Mouse (Mus musculus): ENCODE data around the gene Olfr1511.
"Not testable (repeated sequence)": the region's sequence is repeated elsewhere in the genome, so short reads cannot be mapped to it uniquely, and the experiment has no call there.

Olfr1511 gene

DNA sequence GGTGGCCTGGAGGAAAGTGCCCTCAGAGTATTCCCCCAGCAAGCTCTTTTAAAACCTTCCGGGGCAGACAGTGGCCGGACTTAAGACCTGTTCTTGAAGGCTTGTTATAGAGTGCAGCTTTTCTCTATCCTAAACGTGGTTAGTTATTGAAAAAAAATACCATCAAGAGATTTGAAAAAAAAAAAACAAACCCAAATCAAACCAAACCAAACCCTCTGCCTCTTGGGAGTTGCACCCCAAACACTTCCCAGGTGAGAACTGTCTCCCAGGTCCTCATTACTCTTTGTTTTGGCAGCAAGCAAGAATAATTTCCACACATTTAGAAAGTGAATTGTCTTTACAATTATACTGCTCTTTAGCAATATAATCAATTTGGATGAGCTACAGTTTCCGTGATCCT is at the start of gene Olfr1511:
Olfr1511 (minus strand) TSS at position 101 of the 400 bp plus-strand sequence.
- DNase-seq: no peak

- no peak for DNase-seq
Measured at GRCm38 (mm10) chr14:52442690-52443089, 45.5 kb upstream of the Olfr1511 start, which contains the start of gene Olfr1509. TSS of gene Olfr1509 (plus strand) at chr14:52442990.

DNA sequence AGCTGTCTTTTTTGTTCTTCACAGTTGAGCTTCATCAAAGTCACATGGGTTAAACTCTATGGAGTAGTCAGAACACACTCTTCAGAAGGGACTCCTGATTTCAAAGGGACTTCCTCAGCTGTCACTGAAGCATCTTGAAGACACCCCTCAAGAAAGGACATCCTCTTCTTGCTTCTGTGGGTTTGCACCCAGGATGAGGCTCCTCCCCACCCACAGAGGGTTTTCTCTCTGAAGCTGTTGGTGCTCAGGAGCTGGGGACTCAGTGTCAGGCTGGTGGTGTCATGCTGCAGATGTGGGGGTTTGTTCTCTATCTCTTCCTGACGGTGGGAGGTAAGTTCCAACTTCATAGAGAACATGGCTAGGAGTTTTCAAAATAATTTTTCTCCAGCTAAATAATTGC is 30.5 kb upstream of the Olfr1511 start:
- DNase-seq: no peak

DNA sequence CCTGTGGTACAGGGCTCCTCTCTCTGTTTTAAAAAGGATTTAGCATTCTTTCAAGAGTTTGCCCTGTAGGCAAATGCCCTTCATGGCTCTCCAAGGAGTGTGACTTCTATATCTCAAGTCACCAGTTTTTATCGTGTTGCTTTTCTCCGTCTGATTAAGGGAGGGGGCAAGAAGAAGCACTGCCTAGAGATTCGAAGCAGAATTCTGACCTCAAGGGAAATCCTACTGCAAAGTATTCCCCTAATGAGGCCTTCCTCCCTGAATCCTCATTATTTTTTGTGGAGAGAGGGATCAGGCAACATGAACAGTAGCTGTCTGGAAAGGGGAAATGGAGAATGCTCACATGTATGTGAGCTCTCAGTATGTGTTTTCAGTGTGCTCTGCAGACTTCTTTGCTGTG is 17.1 kb upstream of the Olfr1511 start, which contains the start of gene Olfr1510:
Olfr1510 (minus strand) TSS at position 101 of the 400 bp plus-strand sequence.
- DNase-seq: no peak

- not testable (repeated sequence) for DNase-seq
Measured at GRCm38 (mm10) chr14:52410142-52410919, 13.2 kb upstream of the Olfr1511 start.

DNA sequence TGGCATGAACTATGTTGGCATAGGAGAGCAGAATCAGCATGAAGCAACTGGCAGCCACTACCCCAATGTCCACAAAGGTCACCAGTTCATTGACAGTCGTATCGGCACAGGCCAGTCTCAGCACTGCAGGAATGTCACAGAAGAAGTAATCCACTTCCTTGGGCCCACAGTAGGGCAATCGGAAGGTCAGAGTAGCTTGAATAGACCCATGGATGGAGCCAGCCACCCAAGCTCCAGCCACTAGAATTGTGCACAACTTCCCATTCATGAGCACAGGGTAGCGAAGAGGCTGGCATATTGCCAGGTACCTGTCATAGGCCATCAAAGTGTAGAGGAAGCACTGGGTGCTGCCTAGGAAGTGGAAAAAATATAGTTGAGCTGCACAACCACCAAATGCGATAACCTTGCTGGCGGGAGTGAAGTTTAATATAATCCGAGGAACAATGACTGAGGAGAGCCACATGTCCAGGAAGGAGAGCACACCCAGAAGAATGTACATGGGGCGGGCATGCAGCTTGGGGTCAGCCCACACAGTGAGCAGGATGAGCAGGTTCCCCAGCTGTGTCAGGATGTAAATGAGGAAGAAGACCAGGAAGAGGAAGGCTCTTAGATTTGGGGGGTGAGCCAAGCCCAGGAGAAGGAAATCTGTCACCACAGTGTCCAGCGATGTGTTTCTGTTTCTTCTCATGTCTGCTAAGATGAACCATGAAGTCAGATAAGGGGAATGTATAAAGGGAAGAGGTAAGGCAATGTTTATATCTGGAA is 6.9 kb downstream of the Olfr1511 start:
- not testable (repeated sequence) for DNase-seq

GRCm38 (mm10) chr14:52379068-52379467 is 18.1 kb downstream of the Olfr1511 start, which contains the start of gene Olfr1512:
TSS of gene Olfr1512 (minus strand) at chr14:52379168.
- DNase-seq: no peak

DNA sequence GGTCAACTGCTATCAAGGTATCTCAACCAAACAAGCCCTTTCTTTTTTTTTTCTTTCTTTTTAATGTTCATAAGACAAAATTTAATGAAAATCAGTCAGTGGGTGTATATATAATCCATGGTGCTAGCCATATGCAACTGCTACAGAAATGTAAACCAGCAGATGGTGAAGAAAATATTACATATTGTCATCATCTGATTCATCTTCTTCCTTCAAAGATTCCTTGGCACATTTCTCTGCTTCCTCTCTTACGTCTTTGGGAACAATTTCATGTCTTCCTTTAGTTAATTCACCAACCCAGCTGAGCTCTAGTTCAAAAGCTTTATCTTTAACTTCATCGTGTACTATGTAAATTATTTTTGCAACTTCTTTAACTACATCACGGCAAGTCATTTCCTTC is 28.4 kb downstream of the Olfr1511 start:
- no peak for DNase-seq

GRCm38 (mm10) chr14:52356308-52356707 is 40.9 kb downstream of the Olfr1511 start, which contains the start of gene Olfr1513:
TSS of gene Olfr1513 (minus strand) at chr14:52356408.
- DNase-seq: no peak

Data from right cerebral cortex, adult 18-20 months (tissue).